Mouse (Mus musculus): Measurements from ENCODE around the gene Olfr1467. TPM values are rescaled to one million over a fixed set of nuclear protein-coding genes. Genes with fewer than 3 reads are reported as not detected.

The Olfr1467 gene
- not detected in 2 replicates for polyA plus RNA-seq (2015; fragmentation: Nextera tagmentation; extraction: Ambion mirVana)

DNA sequence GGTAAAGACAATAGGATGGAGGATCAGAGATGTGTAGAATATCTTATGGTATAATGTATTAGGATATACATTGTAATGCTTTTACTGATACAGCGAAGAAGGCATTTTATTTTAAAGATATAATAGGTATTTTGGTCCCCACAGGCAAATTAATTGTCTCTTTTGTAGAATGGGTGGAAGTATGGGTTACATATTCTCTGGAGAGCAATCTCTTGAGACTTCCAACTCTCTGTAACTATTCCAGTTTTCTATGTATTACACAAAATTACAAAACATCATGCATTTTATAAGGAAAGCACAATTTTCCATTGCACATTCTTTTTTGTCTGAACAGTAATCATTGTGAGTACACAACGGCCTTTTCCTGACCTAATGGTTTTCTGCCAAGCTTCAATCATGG lies at the start of gene Olfr1467:
TSS of gene Olfr1467 (plus strand) at position 301 of the 400 bp plus-strand sequence.
- Histone ChIP-seq H3K4me2 (replicated peaks) (no peak within 1 kb of the TSS), H3K9me3 (peaks cover 22% of the 10 kb centered on the region), H3K9ac (replicated peaks) (no peak within 1 kb of the TSS), H3K4me3 (no peak within 1 kb of the TSS), H3K27me3 (no peaks in the 10 kb centered on the region), H3K36me3 (no peaks in the 10 kb centered on the region), H3K27ac (replicated peaks) (no peak within 1 kb of the TSS), H3K4me1 (no peaks in the 10 kb centered on the region)
- 62% methylated on average over 2 of the region's 2 CpGs for WGBS
- ATAC-seq (replicated peaks) = no peak

GRCm38 (mm10) chr19:13315441-13315840 lies 46.6 kb upstream of the Olfr1467 start, which contains the start of gene Olfr1465:
TSS of gene Olfr1465 (minus strand) at chr19:13315541.
- no peak for ATAC-seq (replicated peaks)
- H3K4me3 ChIP-seq = no peak within 1 kb of the TSS
- no peak within 1 kb of the TSS for H3K9ac ChIP-seq (replicated peaks)
- peaks cover 9% of the 10 kb centered on the region; the same call in 1 of the 2 replicates for H3K9me3 ChIP-seq
- H3K4me2 ChIP-seq (replicated peaks) = no peak within 1 kb of the TSS
- H3K4me1 ChIP-seq = no peaks in the 10 kb centered on the region
- no peaks in the 10 kb centered on the region for H3K36me3 ChIP-seq
- H3K27me3 ChIP-seq = no peaks in the 10 kb centered on the region
- no peak within 1 kb of the TSS for H3K27ac ChIP-seq (replicated peaks)

DNA sequence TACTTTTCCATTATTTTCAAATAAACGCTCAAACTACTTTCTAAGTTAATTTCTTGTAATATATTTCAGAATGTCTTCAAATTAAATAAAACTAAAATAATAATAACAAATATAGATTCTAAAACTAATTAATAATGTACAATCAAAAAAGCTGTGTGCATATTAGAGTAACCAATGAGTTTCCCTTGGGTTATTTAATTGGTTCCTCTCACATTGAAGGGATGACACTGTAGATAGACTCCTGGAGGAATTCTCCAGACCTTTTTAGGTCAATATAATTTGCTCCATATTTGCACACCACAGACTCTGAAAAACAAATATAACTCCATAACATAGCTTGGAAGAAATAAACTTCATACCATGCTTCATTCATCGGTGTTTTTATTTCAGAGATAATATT lies 23.5 kb upstream of the Olfr1467 start, which contains the start of gene Olfr1466:
TSS of gene Olfr1466 (plus strand) at position 301 of the 400 bp plus-strand sequence.
- H3K4me1 ChIP-seq = no peaks in the 10 kb centered on the region
- H3K9me3 ChIP-seq = 0 out of 2 replicates have a peak, but pooled peaks cover 21% of the 10 kb centered on the region
- no peak within 1 kb of the TSS for H3K4me2 ChIP-seq (replicated peaks)
- 95% methylated on average over 2 of the region's 2 CpGs for WGBS
- no peak within 1 kb of the TSS for H3K4me3 ChIP-seq
- H3K36me3 ChIP-seq = no peaks in the 10 kb centered on the region
- no peak within 1 kb of the TSS for H3K9ac ChIP-seq (replicated peaks)
- H3K27me3 ChIP-seq = no peaks in the 10 kb centered on the region
- no peak within 1 kb of the TSS for H3K27ac ChIP-seq (replicated peaks)
- no peak for ATAC-seq (replicated peaks)

- 80% methylated on average over 2 of the region's 2 CpGs for WGBS
- H3K4me3 ChIP-seq = no peak within 1 kb of the TSS
- H3K4me1 ChIP-seq = no peaks in the 10 kb centered on the region
Measured at GRCm38 (mm10) chr19:13407549-13407948, 45.5 kb downstream of the Olfr1467 start, which contains the start of gene Olfr1469. TSS of gene Olfr1469 (plus strand) at chr19:13407849.

More at GRCm38 (mm10) chr19:13407549-13407948, 45.5 kb downstream of the Olfr1467 start, which contains the start of gene Olfr1469:
- Histone ChIP-seq H3K36me3 (no peaks in the 10 kb centered on the region), H3K9ac (replicated peaks) (no peak within 1 kb of the TSS), H3K27ac (replicated peaks) (no peak within 1 kb of the TSS), H3K27me3 (no peaks in the 10 kb centered on the region), H3K4me2 (replicated peaks) (no peak within 1 kb of the TSS), H3K9me3 (peaks cover 9% of the 10 kb centered on the region; the same call in 1 of the 2 replicates)
- no peak for ATAC-seq (replicated peaks)

Other genes starting within 250 kb of the Olfr1467 start
- not detected in 2 replicates for gene Olfr1459, start 212.7 kb upstream of the Olfr1467 start, polyA plus RNA-seq (2015; fragmentation: Nextera tagmentation; extraction: Ambion mirVana)
- not detected in 2 replicates for gene Olfr1461, start 199.2 kb upstream of the Olfr1467 start, polyA plus RNA-seq (2015; fragmentation: Nextera tagmentation; extraction: Ambion mirVana)
- gene Olfr1462, start 176.5 kb upstream of the Olfr1467 start, polyA plus RNA-seq (2015; fragmentation: Nextera tagmentation; extraction: Ambion mirVana) = not detected in 2 replicates
- gene Olfr1463, start 130.9 kb upstream of the Olfr1467 start, polyA plus RNA-seq (2015; fragmentation: Nextera tagmentation; extraction: Ambion mirVana) = not detected in 2 replicates
- not detected in 2 replicates for gene Olfr1465, start 46.7 kb upstream of the Olfr1467 start, polyA plus RNA-seq (2015; fragmentation: Nextera tagmentation; extraction: Ambion mirVana)
- not detected in 2 replicates for gene Olfr1466, start 23.4 kb upstream of the Olfr1467 start, polyA plus RNA-seq (2015; fragmentation: Nextera tagmentation; extraction: Ambion mirVana)
- not detected in 2 replicates for gene Olfr1469, start 45.6 kb downstream of the Olfr1467 start, polyA plus RNA-seq (2015; fragmentation: Nextera tagmentation; extraction: Ambion mirVana)
- gene Olfr1471, start 81.2 kb downstream of the Olfr1467 start, polyA plus RNA-seq (2015; fragmentation: Nextera tagmentation; extraction: Ambion mirVana) = not detected in 2 replicates
- not detected in 2 replicates for gene Olfr1472, start 93.8 kb downstream of the Olfr1467 start, polyA plus RNA-seq (2015; fragmentation: Nextera tagmentation; extraction: Ambion mirVana)
- not detected in 2 replicates for gene Olfr1474, start 107.3 kb downstream of the Olfr1467 start, polyA plus RNA-seq (2015; fragmentation: Nextera tagmentation; extraction: Ambion mirVana)
- gene Olfr1475, start 118.0 kb downstream of the Olfr1467 start, polyA plus RNA-seq (2015; fragmentation: Nextera tagmentation; extraction: Ambion mirVana) = not detected in 2 replicates
- not detected in 2 replicates for gene Olfr1477, start 138.3 kb downstream of the Olfr1467 start, polyA plus RNA-seq (2015; fragmentation: Nextera tagmentation; extraction: Ambion mirVana)
- gene Olfr1480, start 165.7 kb downstream of the Olfr1467 start, polyA plus RNA-seq (2015; fragmentation: Nextera tagmentation; extraction: Ambion mirVana) = not detected in 2 replicates
- not detected in 2 replicates for gene Olfr1484, start 221.3 kb downstream of the Olfr1467 start, polyA plus RNA-seq (2015; fragmentation: Nextera tagmentation; extraction: Ambion mirVana)